8 mouse cellular contexts compared by ENCODE assay signal in genomic region chr7:51540736-51541135, GRCm38 (mm10). TPM values are rescaled to one million over a fixed set of nuclear protein-coding genes. Genes with fewer than 3 reads are reported as not detected.
A peak's percentile ranks its signal among the peaks of the same experiment; 100 is the strongest.
DNase-seq lines count a peak whose midpoint lies in the region; ATAC-seq and TF ChIP-seq lines count a peak whose summit lies in the region.

No protein-coding gene starts in this region.

- no peak overlapping the region for H3K4me3 ChIP-seq in hindbrain, embryonic 11.5 days (ENCODE audit: low read depth, low read length)
- no peak overlapping the region for H3K4me3 ChIP-seq in hindbrain, embryonic 13.5 days
- H3K4me3 ChIP-seq in C2C12 (ENCODE audit: insufficient read depth, poor library complexity, severe bottlenecking): no peak overlapping the region
- H3K4me3 ChIP-seq in testis, adult 2 months (ENCODE audit: control insufficient read depth, low read depth, low read length): no peak overlapping the region

- H3K79me3 ChIP-seq in C2C12 (ENCODE audit: low read depth): no peaks in the 10 kb centered on the region

- H3ac ChIP-seq in C2C12 (ENCODE audit: control insufficient read depth, insufficient read length, low read depth): no peak overlapping the region

- H3K4me2 ChIP-seq in hindbrain, embryonic 11.5 days (replicated peaks; ENCODE audit: low read depth, low read length): no peak overlapping the region
- H3K4me2 ChIP-seq in hindbrain, embryonic 13.5 days: no peak overlapping the region

- no peak for TF ChIP-seq POLR2A in testis, adult 2 months (IDR thresholded peaks at IDR 0.05; ENCODE audit: control insufficient read depth, low read depth, low read length)

- DNase-seq in hindbrain, embryonic 11.5 days (ENCODE audit: low spot score): peak; percentile 41
- peak; percentile 21 for DNase-seq in adrenal gland, postnatal 25 days
- peak; percentile 12 to 43 for DNase-seq in gastrocnemius, adult 8-10 months (ENCODE audit: low spot score in 2 of 2)
- no peak for DNase-seq in B cell, adult 2 months
- no peak for DNase-seq in urinary bladder, postnatal 14 days (ENCODE audit: low spot score)

- no peak overlapping the region for H3K9ac ChIP-seq in hindbrain, embryonic 11.5 days (ENCODE audit: low read depth, low read length)
- H3K9ac ChIP-seq in hindbrain, embryonic 13.5 days: no peak overlapping the region

- TF ChIP-seq CTCF in C2C12 (IDR thresholded peaks at IDR 0.05; ENCODE audit: control insufficient read depth, insufficient read depth, insufficient read length): peak; percentile 56
- peak; percentile 75; the same call in 1 of the 2 replicates for TF ChIP-seq CTCF in testis, adult 2 months (IDR thresholded peaks at IDR 0.05; ENCODE audit: control insufficient read depth, insufficient read depth, insufficient replicate concordance, low read depth, low read length)

- no peaks in the 10 kb centered on the region for H3K79me2 ChIP-seq in C2C12 (ENCODE audit: control insufficient read depth, insufficient read depth)

- H3K36me3 ChIP-seq in hindbrain, embryonic 11.5 days (ENCODE audit: control insufficient read depth, insufficient read depth, low read length): no peaks in the 10 kb centered on the region
- H3K36me3 ChIP-seq in hindbrain, embryonic 13.5 days: no peaks in the 10 kb centered on the region
- no peaks in the 10 kb centered on the region for H3K36me3 ChIP-seq in C2C12 (ENCODE audit: control insufficient read depth, insufficient read depth)
- no peaks in the 10 kb centered on the region for H3K36me3 ChIP-seq in testis, adult 2 months (ENCODE audit: control insufficient read depth, insufficient read depth, low read length)

- WGBS in hindbrain, embryonic 11.5 days: 61% methylated on average over 6 of the region's 6 CpGs
- 68% methylated on average over 6 of the region's 6 CpGs for WGBS in hindbrain, embryonic 13.5 days

- H3K9me3 ChIP-seq in hindbrain, embryonic 11.5 days (ENCODE audit: control insufficient read depth, low read length): no peaks in the 10 kb centered on the region
- no peaks in the 10 kb centered on the region for H3K9me3 ChIP-seq in hindbrain, embryonic 13.5 days

- ATAC-seq in hindbrain, embryonic 11.5 days (ENCODE audit: low FRiP score): no peak
- ATAC-seq in hindbrain, embryonic 13.5 days (ENCODE audit: low FRiP score): no peak

- H3K27ac ChIP-seq in hindbrain, embryonic 11.5 days (ENCODE audit: low read depth, low read length): no peak overlapping the region
- H3K27ac ChIP-seq in hindbrain, embryonic 13.5 days: no peak overlapping the region
- no peak overlapping the region for H3K27ac ChIP-seq in testis, adult 2 months (ENCODE audit: control insufficient read depth, insufficient read depth, low read depth, low read length)

- no peaks in the 10 kb centered on the region for H3K4me1 ChIP-seq in hindbrain, embryonic 11.5 days (replicated peaks; ENCODE audit: control insufficient read depth, insufficient read depth, low read length)
- H3K4me1 ChIP-seq in hindbrain, embryonic 13.5 days (replicated peaks): no peaks in the 10 kb centered on the region
- no peaks in the 10 kb centered on the region for H3K4me1 ChIP-seq in testis, adult 2 months (ENCODE audit: control insufficient read depth, insufficient read depth, low read length)

- no peaks in the 10 kb centered on the region for H3K27me3 ChIP-seq in hindbrain, embryonic 11.5 days (ENCODE audit: control insufficient read depth, insufficient read depth, low read length)
- H3K27me3 ChIP-seq in hindbrain, embryonic 13.5 days: no peaks in the 10 kb centered on the region
- no peaks in the 10 kb centered on the region for H3K27me3 ChIP-seq in C2C12 (ENCODE audit: control insufficient read depth, insufficient read depth, insufficient read length)
- no peaks in the 10 kb centered on the region for H3K27me3 ChIP-seq in testis, adult 2 months (ENCODE audit: control insufficient read depth, insufficient read depth, low read length)

TF ChIP-seq in C2C12, 6 proteins besides CTCF, POLR2A, EP300 and RAD21:
- TF ChIP-seq CEBPB (IDR thresholded peaks at IDR 0.05; ENCODE audit: low read depth): no peak
- no peak for TF ChIP-seq MYOG (IDR thresholded peaks at IDR 0.05; ENCODE audit: control insufficient read depth, extremely low read depth, insufficient read length)

RNA-seq across cellular contexts. Expression of gene Ano5, which starts 29.9 kb away (rescaled TPM):
- polyA plus RNA-seq in hindbrain, embryonic 11.5 days (2014; fragmentation: Nextera tagmentation; extraction: Ambion mirVana): 0.23 and 0.38 TPM in 2 replicates
- 0.85 and 0.90 TPM in 2 replicates for polyA plus RNA-seq in hindbrain, embryonic 13.5 days (2015; fragmentation: Nextera tagmentation; extraction: Ambion mirVana)
- 0.12 TPM for polyA plus RNA-seq in C2C12 (2012; fragmentation: generic; extraction: Trizol)
- total RNA-seq in adrenal gland, postnatal 25 days (2021): 0.18 TPM in 1 of 2 replicates, not detected in the other
- total RNA-seq in gastrocnemius, adult 8-10 months (2022): 100 to 1,000 TPM in 2 of 4 experiments, 10 to 100 TPM in 2; 85.7 to 139 (median 108) TPM
- polyA plus RNA-seq in testis, adult 2 months (2012; rRNA removed): 0.78 and 1.2 TPM in 2 replicates

Comparison
In these comparisons a context has a peak if more than half of its experiments do, and no peak if none do; other contexts are left out.
1. DNase-seq: peak in hindbrain, embryonic 11.5 days (single experiment), adrenal gland, postnatal 25 days (single experiment) and gastrocnemius, adult 8-10 months (2 of 2); none in B cell, adult 2 months (0 of 2) and urinary bladder, postnatal 14 days (single experiment).